Mouse (Mus musculus) embryonic facial prominence, embryonic 15.5 days (tissue): ENCODE measurements at regions not wholly inside any gene's neighbourhood (a gene's known extent, or its start where the extent isn't known, plus 50 kb on each side); places are given as distances from the start of the nearest gene placed in this dataset.

ENCODE experiments used
- ATAC-seq: fragments of 200-750 bp; cut with Nextera tagmentation; 2 replicates; pipeline ENCODE4 v1.8.0; 2017; ENCODE audit warnings: low read depth, moderate TSS enrichment; ENCODE audit not compliant: insufficient number of reproducible peaks, low FRiP score, low TSS enrichment
- H3K27ac ChIP-seq: fragments of 300-500 bp; sonication (generic); replicated peaks from 2 replicates; pipeline ENCODE4 v1.5.1; 2015; ENCODE audit warnings: mild to moderate bottlenecking, inconsistent platforms
- H3K27me3 ChIP-seq: fragments of 300-500 bp; sonication (generic); 2 replicates; pipeline ENCODE4 v1.6.1; 2015; ENCODE audit warnings: inconsistent platforms
- H3K36me3 ChIP-seq: fragments of 300-500 bp; sonication (generic); 2 replicates; pipeline ENCODE4 v1.6.1; 2015; ENCODE audit warnings: mild to moderate bottlenecking, inconsistent platforms
- H3K4me1 ChIP-seq: fragments of 300-500 bp; sonication (generic); 2 replicates; pipeline ENCODE4 v1.6.1; 2015; ENCODE audit warnings: inconsistent platforms
- H3K4me2 ChIP-seq: fragments of 300-500 bp; sonication (generic); replicated peaks from 2 replicates; pipeline ENCODE4 v1.6.1; 2015; ENCODE audit warnings: mild to moderate bottlenecking, inconsistent platforms
- H3K4me3 ChIP-seq: fragments of 300-500 bp; sonication (generic); replicated peaks from 2 replicates; pipeline ENCODE4 v1.5.1; 2015; ENCODE audit warnings: mild to moderate bottlenecking, inconsistent platforms
- H3K9ac ChIP-seq: fragments of 300-500 bp; sonication (generic); 2 replicates; pipeline ENCODE4 v1.6.1; 2015; ENCODE audit warnings: inconsistent platforms
- H3K9me3 ChIP-seq: fragments of 300-500 bp; sonication (generic); replicated peaks from 2 replicates; pipeline ENCODE4 v1.6.1; 2016; ENCODE audit warnings: inconsistent platforms
- WGBS: fragments of 180-500 bp; shearing (Covaris S2); methylation state at CpG from one replicate; pipeline ENCODE4 v1.1.7; 2015; 5-methylcytosine and 5-hydroxymethylcytosine counted together

- H3K4me3 ChIP-seq = no peak overlapping the region
- 73% methylated on average over 5 of the region's 5 CpGs for WGBS
- no peak for ATAC-seq
- no peak overlapping the region for H3K4me2 ChIP-seq
- H3K9me3 ChIP-seq = no peaks in the 10 kb centered on the region
- H3K9ac ChIP-seq = no peak overlapping the region
- no peaks in the 10 kb centered on the region for H3K36me3 ChIP-seq
- no peaks in the 10 kb centered on the region for H3K27me3 ChIP-seq
- H3K27ac ChIP-seq = no peak overlapping the region
- no peaks in the 10 kb centered on the region for H3K4me1 ChIP-seq
These were observed 268.0 kb downstream of the Gm11011 start for GRCm38 (mm10) chr2:169319521-169319920.

GRCm38 (mm10) chr2:169314396-169314930 is 273.1 kb downstream of the Gm11011 start:
- WGBS = 24% methylated on average over 2 of the region's 2 CpGs
- no peak for ATAC-seq
- Histone ChIP-seq H3K9ac (no peak overlapping the region), H3K9me3 (no peaks in the 10 kb centered on the region), H3K27ac (no peak overlapping the region), H3K36me3 (no peaks in the 10 kb centered on the region), H3K4me3 (no peak overlapping the region), H3K4me2 (no peak overlapping the region), H3K27me3 (no peaks in the 10 kb centered on the region), H3K4me1 (no peaks in the 10 kb centered on the region)

GRCm38 (mm10) chr2:169311821-169312220 is 275.7 kb downstream of the Gm11011 start:
- no peak overlapping the region for H3K4me2 ChIP-seq
- H3K9ac ChIP-seq = no peak overlapping the region
- H3K27me3 ChIP-seq = no peaks in the 10 kb centered on the region
- H3K9me3 ChIP-seq = no peaks in the 10 kb centered on the region
- no peak overlapping the region for H3K27ac ChIP-seq
- H3K4me1 ChIP-seq = no peaks in the 10 kb centered on the region
- 55% methylated on average over 12 of the region's 12 CpGs for WGBS
- ATAC-seq = no peak
- no peaks in the 10 kb centered on the region for H3K36me3 ChIP-seq
- H3K4me3 ChIP-seq = no peak overlapping the region

- ATAC-seq = no peak
- 52% methylated on average over 4 of the region's 4 CpGs for WGBS
- no peaks in the 10 kb centered on the region for H3K9me3 ChIP-seq
These were observed 276.2 kb downstream of the Gm11011 start for GRCm38 (mm10) chr2:169311356-169311755.

GRCm38 (mm10) chr2:169304360-169304759 is 283.2 kb downstream of the Gm11011 start:
- Histone ChIP-seq H3K27ac (no peak overlapping the region), H3K27me3 (no peaks in the 10 kb centered on the region), H3K9me3 (no peaks in the 10 kb centered on the region), H3K4me2 (no peak overlapping the region), H3K9ac (no peak overlapping the region), H3K4me1 (no peaks in the 10 kb centered on the region), H3K36me3 (no peaks in the 10 kb centered on the region), H3K4me3 (no peak overlapping the region)
- no peak for ATAC-seq
- 90% methylated on average over 3 of the region's 3 CpGs for WGBS

More at GRCm38 (mm10) chr2:169311356-169311755, 276.2 kb downstream of the Gm11011 start:
- Histone ChIP-seq H3K4me1 (no peaks in the 10 kb centered on the region), H3K27me3 (no peaks in the 10 kb centered on the region), H3K9ac (no peak overlapping the region), H3K4me3 (no peak overlapping the region), H3K4me2 (no peak overlapping the region), H3K27ac (no peak overlapping the region), H3K36me3 (no peaks in the 10 kb centered on the region)

GRCm38 (mm10) chr2:169300966-169301365 is 286.6 kb downstream of the Gm11011 start:
- Histone ChIP-seq H3K9me3 (no peaks in the 10 kb centered on the region), H3K27me3 (no peaks in the 10 kb centered on the region), H3K4me1 (0 out of 2 replicates have a peak, but pooled peaks cover 5% of the 10 kb centered on the region), H3K4me3 (no peak overlapping the region), H3K36me3 (no peaks in the 10 kb centered on the region), H3K27ac (no peak overlapping the region), H3K9ac (no peak overlapping the region), H3K4me2 (no peak overlapping the region)
- no peak for ATAC-seq
- 84% methylated on average over 4 of the region's 4 CpGs for WGBS

GRCm38 (mm10) chr2:169300411-169300810 is 287.1 kb downstream of the Gm11011 start:
- Histone ChIP-seq H3K9ac (no peak overlapping the region), H3K27ac (no peak overlapping the region), H3K27me3 (no peaks in the 10 kb centered on the region), H3K4me2 (no peak overlapping the region), H3K36me3 (no peaks in the 10 kb centered on the region), H3K4me1 (0 out of 2 replicates have a peak, but pooled peaks cover 5% of the 10 kb centered on the region), H3K4me3 (no peak overlapping the region), H3K9me3 (no peaks in the 10 kb centered on the region)
- WGBS = 83% methylated on average over 8 of the region's 8 CpGs
- ATAC-seq = no peak

- WGBS = 37% methylated on average over 21 of the region's 21 CpGs
- H3K9ac ChIP-seq = no peak overlapping the region
- H3K27me3 ChIP-seq = no peaks in the 10 kb centered on the region
- H3K4me2 ChIP-seq = peak overlapping the region; percentile 25; the same call in 1 of the 2 replicates
- 0 out of 2 replicates have a peak overlapping the region, but pooled peaks have one; percentile 1 for H3K27ac ChIP-seq
- ATAC-seq = no peak
- 0 out of 2 replicates have a peak, but pooled peaks cover 9% of the 10 kb centered on the region for H3K4me1 ChIP-seq
- no peaks in the 10 kb centered on the region for H3K9me3 ChIP-seq
- no peaks in the 10 kb centered on the region for H3K36me3 ChIP-seq
- H3K4me3 ChIP-seq = peak overlapping the region; percentile 3; the same call in 1 of the 2 replicates
These were observed 289.5 kb downstream of the Gm11011 start for GRCm38 (mm10) chr2:169297841-169298627.

- H3K27ac ChIP-seq = no peak overlapping the region
- 0 out of 2 replicates have a peak, but pooled peaks cover 9% of the 10 kb centered on the region for H3K4me1 ChIP-seq
- no peaks in the 10 kb centered on the region for H3K27me3 ChIP-seq
- WGBS = 66% methylated on average over 4 of the region's 4 CpGs
- H3K4me3 ChIP-seq = no peak overlapping the region
- no peak overlapping the region for H3K4me2 ChIP-seq
- H3K36me3 ChIP-seq = no peaks in the 10 kb centered on the region
- no peak overlapping the region for H3K9ac ChIP-seq
- H3K9me3 ChIP-seq = no peaks in the 10 kb centered on the region
- ATAC-seq = no peak
These were observed 290.3 kb downstream of the Gm11011 start for GRCm38 (mm10) chr2:169297226-169297625.

- WGBS = 33% methylated on average over 3 of the region's 3 CpGs
- Histone ChIP-seq H3K27ac (no peak overlapping the region), H3K4me2 (no peak overlapping the region), H3K9me3 (no peaks in the 10 kb centered on the region), H3K4me3 (no peak overlapping the region), H3K4me1 (0 out of 2 replicates have a peak, but pooled peaks cover 9% of the 10 kb centered on the region), H3K36me3 (no peaks in the 10 kb centered on the region), H3K9ac (no peak overlapping the region), H3K27me3 (no peaks in the 10 kb centered on the region)
- ATAC-seq = no peak
These were observed 294.2 kb downstream of the Gm11011 start for GRCm38 (mm10) chr2:169293351-169293750.

- Histone ChIP-seq H3K4me2 (no peak overlapping the region), H3K9me3 (no peaks in the 10 kb centered on the region), H3K4me1 (0 out of 2 replicates have a peak, but pooled peaks cover 4% of the 10 kb centered on the region), H3K27ac (no peak overlapping the region), H3K36me3 (no peaks in the 10 kb centered on the region), H3K9ac (no peak overlapping the region), H3K4me3 (no peak overlapping the region), H3K27me3 (no peaks in the 10 kb centered on the region)
- WGBS = 91% methylated on average over 12 of the region's 12 CpGs
- ATAC-seq = no peak
These were observed 298.5 kb downstream of the Gm11011 start for GRCm38 (mm10) chr2:169288891-169289605.
